Mouse (Mus musculus): ENCODE measurements around the gene Cpa1.

Gene Cpa1

DNA sequence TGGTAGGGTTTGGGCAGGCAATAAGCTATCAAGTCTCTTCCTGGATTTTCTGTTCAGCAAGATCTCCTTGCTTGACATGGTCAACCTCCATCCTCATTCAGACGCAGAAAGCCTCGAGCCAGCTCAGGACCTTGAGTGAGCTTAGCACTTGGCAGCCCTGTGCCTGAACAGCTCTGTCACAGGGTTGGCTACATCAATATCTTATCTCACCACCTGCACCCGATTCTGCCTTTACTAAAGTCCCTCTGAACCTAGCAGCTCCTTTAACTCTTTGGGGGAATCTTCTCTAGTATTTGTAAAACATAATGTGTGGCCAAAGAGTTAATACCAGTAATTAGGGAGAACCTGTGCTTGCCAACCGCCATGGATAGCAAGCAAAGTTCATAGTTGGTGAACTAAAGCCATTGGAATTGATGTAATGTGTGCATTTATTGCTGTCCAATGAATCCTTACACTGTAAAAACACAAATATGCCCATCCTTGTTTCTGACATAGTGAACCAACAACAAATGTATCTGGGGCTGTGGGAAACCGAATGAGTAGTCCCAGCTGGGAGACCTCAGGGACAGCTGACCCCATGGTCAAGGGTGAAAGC is at the start of gene Cpa1:
Gene Cpa1 (plus strand): TSS at position 545 of the 595 bp plus-strand sequence.
- DNase-seq (ENCODE audit: low read depth, low spot score): no peak

DNA sequence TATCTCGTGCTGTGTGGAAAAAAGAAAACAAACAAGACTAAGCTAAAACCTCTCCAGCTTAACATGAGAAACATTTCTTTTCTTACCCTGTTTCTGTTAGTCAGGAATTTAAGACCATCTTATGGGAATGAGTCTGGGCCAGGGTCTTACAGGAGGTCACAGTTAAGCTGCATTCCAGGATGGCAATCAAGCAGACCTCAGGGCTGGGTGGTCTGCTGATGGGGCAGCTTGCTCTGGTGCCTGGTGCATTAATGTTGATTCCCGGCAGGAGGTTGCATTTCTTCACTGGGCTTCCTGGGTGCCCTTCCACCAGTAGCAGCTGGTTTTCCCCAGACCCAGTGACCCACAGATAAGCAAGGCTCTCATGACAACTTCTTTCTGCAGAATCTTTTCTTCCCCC is 49.2 kb upstream of the Cpa1 start:
- DNase-seq (ENCODE audit: low read depth, low spot score): no peak

DNA sequence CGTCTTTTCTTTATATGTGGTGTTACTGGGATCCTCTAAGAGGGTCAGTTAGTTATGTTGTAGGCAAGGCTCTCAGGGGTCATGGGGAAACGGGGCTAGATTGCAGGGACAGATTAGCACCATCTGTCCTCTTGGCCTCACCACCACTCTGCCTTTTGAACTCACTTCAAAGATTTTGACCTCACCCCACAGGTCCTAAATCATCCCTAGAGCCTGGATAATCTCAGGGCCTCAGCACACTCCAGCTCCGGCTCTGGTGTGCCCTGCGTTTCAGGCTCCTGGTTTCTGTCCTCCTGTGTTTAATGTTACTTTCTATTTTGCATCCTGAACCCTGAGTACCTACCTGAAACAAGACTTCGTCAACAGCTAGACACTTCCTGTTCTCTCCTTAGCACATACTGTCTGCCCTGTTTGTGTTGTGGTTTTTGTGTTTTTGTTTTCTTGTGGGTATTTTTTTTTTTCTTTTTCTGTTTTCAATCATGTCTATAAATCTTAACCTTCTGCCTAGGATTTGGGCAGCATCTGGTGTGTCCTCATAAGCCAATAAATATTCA is 47.1 kb upstream of the Cpa1 start:
- DNase-seq (ENCODE audit: low read depth, low spot score): peak; percentile 47

DNA sequence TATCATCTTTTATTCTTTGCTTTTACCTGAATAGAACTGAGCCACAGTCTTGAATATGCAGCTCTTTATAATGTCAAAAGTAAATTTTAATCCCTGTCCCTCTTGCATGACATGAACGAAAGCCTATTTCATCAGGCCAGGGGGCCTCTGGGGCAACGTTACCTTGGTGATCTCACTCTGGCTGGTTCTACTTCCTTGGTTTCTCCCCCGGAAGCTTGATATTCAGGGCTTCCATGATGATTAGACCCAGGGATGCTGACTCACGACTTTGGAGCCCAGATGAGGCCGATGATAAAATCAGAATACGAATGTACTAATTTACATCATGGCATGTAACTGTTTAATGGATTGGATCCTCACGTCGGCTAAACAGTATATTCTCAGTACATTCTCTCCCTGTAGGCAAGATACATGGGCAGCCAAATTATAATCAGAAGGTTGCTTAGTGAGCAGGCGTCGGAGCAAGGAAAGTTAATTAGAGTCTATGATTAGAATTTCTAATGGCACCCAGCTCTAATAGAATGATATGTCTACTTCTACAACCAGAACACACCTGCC is 46.5 kb upstream of the Cpa1 start:
- no peak for DNase-seq (ENCODE audit: low read depth, low spot score)

DNA sequence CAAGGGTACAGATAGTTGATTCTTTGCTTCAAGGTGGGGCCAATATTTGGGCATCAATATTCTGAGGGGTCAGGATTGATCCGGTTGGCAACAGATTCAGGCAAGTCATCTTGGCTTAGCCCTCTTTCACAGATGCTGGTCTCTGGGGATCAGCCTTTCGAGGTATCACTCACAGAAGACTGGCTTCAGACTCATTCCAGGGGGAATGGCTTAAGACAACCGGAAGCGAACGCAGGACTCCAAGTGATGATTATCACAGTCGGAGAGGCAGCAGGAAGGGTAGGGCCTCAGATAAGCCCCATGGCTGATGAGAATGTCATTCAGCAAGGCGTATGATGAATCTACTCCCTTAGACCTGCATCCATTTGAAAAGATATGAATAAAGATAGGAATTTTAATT is 44.7 kb upstream of the Cpa1 start:
- DNase-seq (ENCODE audit: low read depth, low spot score): no peak

DNA sequence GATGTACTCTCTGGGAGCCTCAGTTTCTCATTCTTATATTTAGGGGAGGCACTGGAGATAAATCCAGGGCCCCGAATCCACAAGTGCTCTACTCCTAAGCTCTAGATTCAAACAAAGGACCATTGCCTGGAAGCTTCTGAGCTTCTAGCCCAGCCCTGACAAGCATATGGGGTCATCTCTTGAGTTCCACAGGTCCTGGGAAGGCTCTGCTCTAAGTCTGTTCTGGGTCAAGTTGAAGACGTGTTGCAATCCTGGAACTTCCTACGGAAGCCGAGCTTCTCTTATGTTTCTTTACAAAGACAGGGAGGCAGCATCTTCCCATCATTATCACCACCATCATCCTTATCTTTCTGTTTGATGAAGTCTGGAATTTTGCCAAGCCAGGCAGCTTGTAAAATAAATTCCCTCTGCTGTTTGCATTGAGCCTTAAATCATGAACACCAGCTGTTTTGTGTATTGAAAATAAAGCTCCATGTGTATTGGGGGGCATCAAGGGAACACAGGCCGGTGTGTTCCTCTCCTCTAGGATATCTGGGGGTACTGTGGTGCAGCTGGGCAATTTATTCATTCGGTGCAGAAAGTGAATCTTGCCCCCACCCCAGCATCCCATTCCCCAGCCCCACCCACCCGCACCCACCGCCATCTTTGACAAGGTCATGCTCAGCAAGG is 42.7 kb upstream of the Cpa1 start:
- no peak for DNase-seq (ENCODE audit: low read depth, low spot score)

DNA sequence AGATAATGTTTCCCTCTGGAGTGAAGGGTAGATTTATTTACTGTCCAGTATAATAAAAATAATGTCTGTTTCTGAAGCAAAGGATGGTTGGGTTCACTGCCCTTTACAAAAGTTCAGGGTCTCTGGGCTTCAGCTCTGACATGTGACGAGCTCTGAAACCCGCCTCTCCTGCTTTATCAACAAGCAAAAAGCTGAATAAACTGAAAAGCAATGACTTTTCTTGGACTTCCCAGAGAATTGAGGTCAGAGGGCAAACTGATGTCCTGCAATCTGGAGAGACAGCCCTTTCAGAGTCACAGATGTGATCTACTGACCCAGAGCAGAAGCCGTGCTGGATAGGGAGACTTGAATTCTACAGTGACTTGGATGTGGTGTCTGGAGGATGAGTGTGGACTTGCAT is 39.0 kb upstream of the Cpa1 start:
- DNase-seq (ENCODE audit: low read depth, low spot score): no peak

DNA sequence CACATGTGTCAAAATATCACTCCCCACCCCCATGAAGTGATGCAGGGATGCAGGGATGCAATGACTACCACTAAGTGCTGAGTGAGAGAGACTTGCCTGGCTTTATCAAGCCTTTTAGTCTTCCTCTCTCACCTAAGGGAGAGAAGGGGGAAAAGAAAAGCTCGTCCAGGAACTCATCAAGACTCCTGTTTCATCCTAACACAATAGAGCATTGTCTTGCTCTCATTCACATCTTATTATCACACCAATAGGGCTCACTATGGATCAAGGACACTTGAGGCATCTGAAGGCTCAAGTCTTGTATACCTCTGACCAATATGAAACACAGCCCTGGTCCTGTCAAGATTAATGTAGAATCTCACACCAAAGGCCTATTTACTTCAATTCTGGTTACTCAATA is 38.0 kb upstream of the Cpa1 start:
- DNase-seq (ENCODE audit: low read depth, low spot score): no peak

DNA sequence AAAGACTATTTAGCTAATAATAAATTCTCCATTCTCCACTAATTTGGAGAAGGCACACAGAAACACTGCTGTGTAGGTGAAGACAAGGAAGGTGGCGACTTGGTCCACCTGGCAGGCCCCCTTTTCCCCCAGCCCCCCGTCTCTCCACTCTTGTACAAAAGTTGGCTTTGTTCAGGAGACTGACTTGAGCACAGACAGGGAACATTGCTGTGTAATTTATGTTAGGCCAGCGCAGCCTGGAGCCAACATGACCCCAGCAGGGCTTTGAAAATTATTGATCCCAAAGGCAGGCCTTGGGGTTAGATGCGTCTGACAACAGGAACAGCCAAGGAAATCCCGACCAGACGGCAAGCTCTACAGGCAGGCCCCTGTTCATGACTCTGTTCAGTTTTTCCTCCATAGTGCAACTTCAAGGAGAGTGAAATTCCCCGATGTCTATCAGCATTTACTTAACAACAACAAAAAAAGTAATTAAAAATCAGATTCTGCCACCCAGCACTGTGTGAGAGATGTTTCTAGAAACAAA is 34.6 kb upstream of the Cpa1 start:
- no peak for DNase-seq (ENCODE audit: low read depth, low spot score)

DNA sequence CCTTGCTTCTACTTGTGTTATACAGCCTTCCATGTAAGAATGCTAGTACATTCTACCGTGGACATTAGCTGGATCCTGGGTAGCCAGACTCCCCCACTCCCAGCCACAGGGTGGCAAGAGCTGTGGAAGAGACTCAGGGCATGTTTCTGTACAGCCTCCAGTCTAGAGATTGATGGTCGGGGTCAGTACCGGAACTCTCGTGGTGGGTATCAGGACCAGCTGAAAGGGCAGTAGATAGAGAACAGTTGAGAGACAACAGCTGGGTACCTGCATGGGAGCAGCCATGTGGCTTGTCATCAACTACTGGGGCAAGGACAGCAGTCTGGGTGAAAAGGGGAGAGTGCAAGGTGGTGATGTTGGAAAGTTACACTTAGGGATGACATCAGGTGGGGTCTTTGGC is 33.9 kb upstream of the Cpa1 start:
- no peak for DNase-seq (ENCODE audit: low read depth, low spot score)

DNA sequence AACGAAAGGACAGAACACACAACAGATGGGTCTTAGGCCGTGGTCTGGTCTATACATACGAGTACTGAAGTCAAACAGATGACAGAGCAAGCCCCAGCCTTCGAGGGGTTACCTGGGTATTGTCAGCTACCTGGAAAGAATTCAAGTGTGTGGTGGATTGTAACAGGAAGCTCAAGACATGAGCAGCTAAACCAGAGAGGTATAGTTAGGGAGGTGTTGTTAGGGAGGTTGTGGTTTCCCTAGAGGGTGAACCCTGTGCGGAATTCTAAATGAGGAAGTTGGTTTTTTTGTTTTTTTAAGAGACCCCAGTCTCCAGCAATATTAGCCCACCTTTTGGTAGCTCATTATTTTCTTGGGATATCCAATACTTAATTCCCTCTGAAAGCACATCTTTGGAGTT is 33.3 kb upstream of the Cpa1 start:
- no peak for DNase-seq (ENCODE audit: low read depth, low spot score)

DNA sequence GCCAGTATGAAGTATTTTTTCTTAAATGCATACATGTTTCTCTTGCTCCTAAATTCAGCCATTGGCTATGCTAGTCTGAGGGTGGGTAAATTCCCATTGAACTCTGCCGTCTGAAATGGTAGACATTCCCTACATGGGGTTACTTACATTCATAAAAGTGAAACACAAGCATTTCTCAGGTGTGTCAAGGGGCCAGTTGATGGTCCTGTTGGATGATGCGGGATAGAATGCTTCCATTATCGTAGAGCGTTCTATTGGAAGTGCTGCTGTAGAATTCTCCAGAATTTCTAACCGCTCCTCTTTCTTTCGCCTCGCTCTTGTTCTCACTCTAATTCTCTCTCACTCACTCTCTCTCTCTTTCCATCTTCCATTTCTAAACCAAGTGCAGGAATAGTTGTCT is 28.3 kb upstream of the Cpa1 start, which contains the start of gene Cpa5:
Gene Cpa5 (plus strand): TSS at position 301 of the 400 bp plus-strand sequence.
- no peak for DNase-seq (ENCODE audit: low read depth, low spot score)

DNA sequence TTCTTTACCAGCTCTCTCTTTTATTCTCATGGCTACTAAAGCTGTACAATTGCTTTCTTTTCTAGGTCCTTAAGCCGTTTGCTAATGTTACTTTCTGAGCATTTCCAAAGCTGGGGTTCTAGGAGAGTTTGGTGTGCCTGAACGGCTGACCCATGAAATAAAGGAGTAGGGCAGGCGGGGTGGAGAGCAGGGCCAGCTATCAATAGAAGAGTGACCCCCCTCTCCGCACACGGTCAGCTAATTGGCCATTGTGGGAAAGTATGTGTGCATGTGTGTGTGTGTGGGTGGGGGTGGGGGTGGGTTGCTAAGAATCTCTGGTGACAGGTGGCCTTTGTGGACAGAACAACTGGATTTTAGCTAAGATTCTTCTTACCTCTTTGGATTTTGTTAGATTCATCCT is 27.8 kb upstream of the Cpa1 start:
- no peak for DNase-seq (ENCODE audit: low read depth, low spot score)

DNA sequence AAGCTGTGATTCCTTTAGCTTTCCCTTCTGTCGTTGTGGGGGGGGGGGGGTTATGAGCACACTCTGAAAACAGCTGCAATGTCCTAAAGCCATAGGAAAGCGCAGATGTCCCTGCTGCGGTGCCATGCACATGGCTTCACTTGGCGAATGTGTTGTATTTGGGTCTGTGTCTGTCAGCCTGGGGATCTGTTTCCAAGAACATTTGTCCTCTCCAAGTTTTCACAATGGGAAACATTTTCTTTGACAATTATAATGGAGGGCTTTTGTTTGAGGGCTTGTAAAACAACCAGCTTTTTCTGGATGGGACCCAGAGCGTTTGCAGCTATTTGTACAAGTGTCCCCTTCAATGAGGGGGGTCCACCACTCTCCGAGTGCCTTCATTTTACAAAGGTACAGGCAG is 24.8 kb upstream of the Cpa1 start:
- DNase-seq (ENCODE audit: low read depth, low spot score): no peak

DNA sequence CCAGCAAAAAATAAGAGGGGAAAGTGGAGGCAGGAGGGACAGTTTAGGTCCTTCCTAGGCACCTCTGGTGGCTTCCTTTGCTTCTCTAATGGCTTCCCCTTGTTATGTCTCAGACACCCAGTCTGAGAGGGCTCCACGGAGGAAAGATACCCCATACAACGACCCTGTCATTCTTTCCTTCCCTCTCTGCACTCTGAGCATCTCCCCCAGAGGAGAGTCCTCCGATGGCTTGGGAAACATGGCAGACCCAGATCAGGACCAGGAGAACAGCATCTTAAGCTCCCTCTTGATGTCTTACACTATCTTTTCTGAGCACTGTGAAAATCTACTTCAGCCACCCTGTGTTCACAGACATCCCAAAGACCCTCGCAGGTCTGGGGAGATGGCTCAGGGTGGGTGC is 23.3 kb upstream of the Cpa1 start:
- no peak for DNase-seq (ENCODE audit: low read depth, low spot score)

DNA sequence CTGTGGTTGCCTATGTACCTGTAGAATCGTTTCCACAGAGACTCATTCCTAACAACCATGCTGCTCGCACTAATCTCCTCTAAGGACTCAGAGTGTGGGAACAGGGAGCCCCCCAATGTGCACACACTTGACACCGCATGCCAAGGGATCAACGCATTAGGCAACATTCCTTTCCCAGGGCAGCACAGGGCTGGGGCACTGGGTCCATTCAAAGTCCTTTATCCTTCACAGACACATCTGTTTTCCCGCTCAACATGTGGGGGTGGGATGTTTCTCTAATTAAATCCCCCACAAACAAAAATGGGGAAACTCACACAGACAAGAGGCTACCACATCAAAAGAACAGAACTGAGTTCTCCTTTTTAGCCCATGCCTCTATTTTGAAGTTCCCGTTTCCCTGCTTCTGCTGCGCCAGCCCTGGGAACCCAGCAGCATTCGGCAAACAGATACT is 22.5 kb upstream of the Cpa1 start:
- DNase-seq (ENCODE audit: low read depth, low spot score): no peak

DNA sequence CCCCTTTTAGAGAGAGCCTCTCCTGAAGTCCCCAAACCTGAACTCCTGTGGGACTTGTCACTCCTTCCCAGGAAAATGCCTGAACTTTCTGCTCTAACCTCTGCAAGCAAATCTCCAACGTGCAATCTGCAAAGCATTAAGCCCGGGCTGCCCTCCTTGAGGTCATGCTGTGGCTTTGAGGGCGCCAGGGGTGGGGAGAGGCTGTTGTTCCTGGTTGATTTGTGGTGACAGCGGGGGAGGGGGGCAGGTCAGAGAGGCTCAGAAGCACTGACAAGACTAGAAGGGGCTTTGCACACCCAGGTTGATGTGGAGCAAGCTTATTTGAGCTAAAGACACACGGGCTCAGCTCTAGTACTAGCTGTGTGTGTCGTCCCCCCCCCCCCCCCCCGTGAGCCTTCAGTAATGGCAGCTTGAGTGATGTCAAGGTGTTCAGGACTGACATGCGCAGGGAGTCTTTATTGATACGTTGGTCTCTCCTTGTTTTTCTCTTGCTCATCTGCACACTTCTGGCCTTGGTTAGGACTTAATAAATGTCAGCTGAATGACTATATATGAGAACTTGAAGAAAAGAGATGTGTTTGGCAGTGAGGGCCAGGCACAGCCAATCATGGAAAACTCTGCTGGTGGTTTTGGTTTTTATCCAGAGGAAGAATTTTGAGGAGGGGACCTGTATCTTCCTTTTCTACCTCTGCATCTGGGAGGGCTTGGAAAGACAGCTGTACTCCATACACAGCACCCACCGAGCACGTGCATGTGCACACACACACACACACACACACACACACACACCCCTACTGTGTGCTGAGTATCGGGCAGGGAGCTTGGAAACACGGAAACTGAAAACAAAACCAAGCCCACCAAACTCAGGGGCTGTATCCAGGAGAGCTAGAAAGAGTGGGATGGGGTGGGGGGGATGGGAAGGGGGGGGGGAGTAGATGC is 21.7 kb upstream of the Cpa1 start:
- peak; percentile 28 for DNase-seq (ENCODE audit: low read depth, low spot score)

DNA sequence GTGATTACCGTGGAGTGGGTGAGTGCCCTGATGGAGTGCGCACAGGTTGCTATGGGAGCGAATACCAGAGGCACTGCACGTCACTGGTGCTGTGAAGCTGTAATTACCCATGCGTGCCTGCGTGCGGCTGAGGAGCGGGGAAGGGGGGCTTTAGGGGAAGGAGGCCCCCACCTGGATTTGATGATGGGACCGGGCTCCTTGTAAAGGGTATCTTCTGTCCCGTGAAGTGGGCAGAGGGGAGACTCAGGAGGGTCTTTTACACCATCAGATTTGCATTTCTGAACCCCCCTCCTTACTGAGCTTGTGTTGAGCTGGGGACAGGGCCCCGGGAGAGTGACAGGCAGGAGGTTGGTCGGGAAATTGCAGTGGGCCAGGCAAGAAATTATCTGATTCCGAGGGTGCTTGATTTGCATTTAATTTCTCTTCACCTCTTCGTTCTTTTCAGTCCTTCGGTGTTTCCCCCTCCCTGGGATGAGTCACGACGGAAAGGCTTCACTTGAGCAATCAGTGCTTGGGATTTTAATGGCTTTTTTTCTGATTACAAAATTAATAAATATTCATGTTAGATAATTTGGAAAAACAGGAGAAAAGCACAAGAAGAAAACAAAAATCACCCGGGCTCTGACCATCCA is 20.9 kb upstream of the Cpa1 start:
- DNase-seq (ENCODE audit: low read depth, low spot score): peak; percentile 50

DNA sequence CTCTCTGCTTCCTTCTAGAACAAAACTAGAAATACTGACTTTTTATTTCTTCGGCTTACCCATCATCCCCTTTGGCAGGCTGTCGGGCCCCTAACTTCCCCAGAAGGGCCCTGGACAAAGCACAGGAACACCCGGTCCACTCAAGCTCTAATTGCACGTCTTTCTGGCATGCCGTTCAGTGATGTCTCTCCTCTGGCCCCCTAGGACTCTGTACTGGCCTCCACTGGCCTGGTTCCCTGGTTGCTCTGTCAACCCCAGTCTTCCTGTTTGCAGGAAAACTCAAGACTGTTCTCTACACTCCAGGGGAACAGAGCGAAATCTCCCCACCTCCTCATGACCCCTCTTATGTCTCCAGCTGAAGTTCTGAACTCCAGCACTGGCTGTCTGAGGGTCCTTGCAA is 20.3 kb upstream of the Cpa1 start:
- no peak for DNase-seq (ENCODE audit: low read depth, low spot score)

DNA sequence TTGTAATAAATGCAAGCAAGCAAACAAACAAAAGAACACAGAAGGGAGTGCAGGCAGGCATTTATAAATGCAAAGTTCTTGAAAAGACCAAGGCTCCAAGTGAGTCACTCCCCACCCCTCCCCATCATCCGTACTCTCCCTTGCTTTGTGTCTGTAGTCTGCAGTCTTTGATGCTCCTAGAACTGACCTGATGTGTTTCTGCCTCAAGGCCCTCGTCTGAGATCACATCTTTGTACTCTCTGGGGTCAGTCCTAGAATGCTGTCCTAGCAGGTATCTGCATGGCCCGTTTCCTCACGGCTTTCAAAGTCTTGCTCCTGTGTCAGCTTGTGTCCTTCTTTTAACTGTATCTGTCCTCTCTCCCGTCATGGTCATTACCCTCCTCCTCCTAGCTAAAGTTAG is 19.4 kb upstream of the Cpa1 start:
- no peak for DNase-seq (ENCODE audit: low read depth, low spot score)

DNA sequence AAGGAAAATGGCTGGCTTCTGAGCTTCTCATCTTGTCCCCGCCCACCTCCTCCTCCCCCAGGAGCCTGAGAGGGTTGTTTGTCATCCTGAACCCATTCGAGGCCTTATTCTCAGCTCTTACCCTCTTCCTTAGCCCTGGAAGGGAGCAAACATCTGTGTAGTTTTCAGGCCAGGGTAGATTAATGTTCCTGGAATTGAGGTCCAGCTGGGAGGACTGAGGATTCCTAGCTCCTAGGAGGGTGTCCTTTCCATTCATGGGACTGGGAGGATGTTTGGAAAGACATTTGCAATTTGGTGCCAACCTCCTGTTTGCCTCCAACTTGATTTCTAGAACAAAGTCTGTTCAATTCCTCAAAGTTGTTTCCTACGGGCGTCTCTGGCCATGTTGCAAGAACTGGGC is 18.4 kb upstream of the Cpa1 start:
- DNase-seq (ENCODE audit: low read depth, low spot score): no peak
